Mouse (Mus musculus) kidney, adult 10 weeks (tissue): ENCODE results near the gene Nebl. TPM values are rescaled to one million over a fixed set of nuclear protein-coding genes. Genes with fewer than 3 reads are reported as not detected.

Experiments used
- polyA plus RNA-seq: library from polyadenylated mRNA; stranded (reverse); fragments of 350-450 nt; fragmentation: Illumina TruSeq; extraction: RNeasy Lipid Tissue Mini Kit (QIAGEN cat#74804); gene quantifications from one replicate; pipeline ENCODE4 v1.2.3, GENCODE M21; 2014; ENCODE audit warnings: low read depth, low replicate concordance

Nebl gene
- 9.9 TPM for polyA plus RNA-seq

GRCm38 (mm10) chr2:17730957-17731830 is at the start of gene Nebl:
Gene Nebl, minus strand, starts transcription at chr2:17731464.

